Mouse (Mus musculus): ENCODE measurements around the gene Maob.

- TF ChIP-seq POLR2A (IDR thresholded peaks at IDR 0.05; ENCODE audit: borderline replicate concordance, extremely low read depth, insufficient read depth, insufficient read length, poor library complexity, severe bottlenecking) = no peak
- peak; percentile 43; the same call in 1 of the 2 replicates for TF ChIP-seq CTCF (IDR thresholded peaks at IDR 0.05; ENCODE audit: borderline replicate concordance, extremely low read depth, insufficient read depth, insufficient read length)
Observed at GRCm38 (mm10) chrX:16766156-16766555, 51.0 kb downstream of the Maob start.
